Mouse (Mus musculus) lung, postnatal 0 days (tissue): Measurements from ENCODE around the gene Fbln5.

Experiments
- CTCF ChIP-seq: IDR thresholded peaks from 2 replicates; pipeline ENCODE4 v1.5.1; 2016; ENCODE audit warnings: antibody characterized with exemption, mild to moderate bottlenecking
- EP300 ChIP-seq: IDR thresholded peaks from 2 replicates; pipeline ENCODE4 v1.6.1; 2016; ENCODE audit warnings: antibody characterized with exemption, mild to moderate bottlenecking, control low read depth

DNA sequence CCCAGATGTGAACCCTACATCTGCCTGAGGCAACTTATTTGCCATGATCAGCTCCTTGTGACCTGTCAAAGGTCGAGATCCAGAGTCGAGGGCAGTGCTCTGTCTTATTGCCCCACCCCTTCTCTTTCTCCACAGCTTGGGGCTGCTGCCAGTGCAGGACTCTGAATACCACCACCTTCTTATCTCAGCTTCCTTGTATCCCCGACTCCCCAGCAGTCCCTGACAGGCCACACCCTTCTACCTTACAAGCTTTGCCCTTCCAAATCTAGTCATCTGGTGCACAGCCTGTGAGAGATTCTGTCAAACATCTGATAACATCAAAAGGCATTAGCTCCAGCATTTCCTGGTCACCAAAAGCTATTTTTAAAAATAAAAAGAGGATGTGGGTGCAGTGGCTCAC lies 2.7 kb upstream of the Fbln5 start:
- TF ChIP-seq CTCF = no peak
- TF ChIP-seq EP300 = no peak
